Mouse (Mus musculus) midbrain, embryonic 13.5 days (tissue): ENCODE results near the gene Shisa3. TPM values are rescaled to one million over a fixed set of nuclear protein-coding genes. Genes with fewer than 3 reads are reported as not detected.

Experiments
- ATAC-seq: fragments of 200-750 bp; cut with Nextera tagmentation; 2 replicates; pipeline ENCODE4 v1.8.0; 2017; ENCODE audit warnings: mild to moderate bottlenecking, moderate TSS enrichment, moderate library complexity
- H3K27ac ChIP-seq: fragments of 300-500 bp; sonication (generic); 2 replicates; pipeline ENCODE4 v1.5.1; 2015; ENCODE audit warnings: inconsistent platforms, mild to moderate bottlenecking, moderate library complexity
- H3K27me3 ChIP-seq: fragments of 300-500 bp; sonication (generic); 2 replicates; pipeline ENCODE4 v1.6.1; 2015; ENCODE audit warnings: mild to moderate bottlenecking, inconsistent platforms
- H3K36me3 ChIP-seq: fragments of 300-500 bp; sonication (generic); 2 replicates; pipeline ENCODE4 v1.6.1; 2015; ENCODE audit warnings: mild to moderate bottlenecking, inconsistent platforms
- H3K4me1 ChIP-seq: fragments of 300-500 bp; sonication (generic); replicated peaks from 2 replicates; pipeline ENCODE4 v1.6.1; 2015; ENCODE audit warnings: inconsistent platforms
- H3K4me2 ChIP-seq: fragments of 300-500 bp; sonication (generic); replicated peaks from 2 replicates; pipeline ENCODE4 v1.6.1; 2015; ENCODE audit warnings: moderate library complexity, mild to moderate bottlenecking, inconsistent platforms
- H3K4me3 ChIP-seq: fragments of 300-500 bp; sonication (generic); replicated peaks from 2 replicates; pipeline ENCODE4 v1.5.1; 2015; ENCODE audit warnings: mild to moderate bottlenecking, inconsistent platforms
- H3K9ac ChIP-seq: fragments of 300-500 bp; sonication (generic); replicated peaks from 2 replicates; pipeline ENCODE4 v1.6.1; 2015; ENCODE audit warnings: mild to moderate bottlenecking, inconsistent platforms
- H3K9me3 ChIP-seq: fragments of 300-500 bp; sonication (generic); 2 replicates; pipeline ENCODE4 v1.6.1; 2016; ENCODE audit warnings: mild to moderate bottlenecking, inconsistent platforms
- WGBS: fragments of 180-500 bp; shearing (Covaris S2); methylation state at CpG from one replicate; pipeline ENCODE4 v1.1.7; 2015; 5-methylcytosine and 5-hydroxymethylcytosine counted together
- polyA plus RNA-seq: library from polyadenylated mRNA; unstranded; fragments of >200 nt; fragmentation: Nextera tagmentation; extraction: Ambion mirVana; gene quantifications from 2 replicates; pipeline ENCODE4 v1.2.1, GENCODE M21; 2015

Shisa3 gene
- polyA plus RNA-seq, 1 experiment from 2014 or later, result 17.2 TPM

DNA sequence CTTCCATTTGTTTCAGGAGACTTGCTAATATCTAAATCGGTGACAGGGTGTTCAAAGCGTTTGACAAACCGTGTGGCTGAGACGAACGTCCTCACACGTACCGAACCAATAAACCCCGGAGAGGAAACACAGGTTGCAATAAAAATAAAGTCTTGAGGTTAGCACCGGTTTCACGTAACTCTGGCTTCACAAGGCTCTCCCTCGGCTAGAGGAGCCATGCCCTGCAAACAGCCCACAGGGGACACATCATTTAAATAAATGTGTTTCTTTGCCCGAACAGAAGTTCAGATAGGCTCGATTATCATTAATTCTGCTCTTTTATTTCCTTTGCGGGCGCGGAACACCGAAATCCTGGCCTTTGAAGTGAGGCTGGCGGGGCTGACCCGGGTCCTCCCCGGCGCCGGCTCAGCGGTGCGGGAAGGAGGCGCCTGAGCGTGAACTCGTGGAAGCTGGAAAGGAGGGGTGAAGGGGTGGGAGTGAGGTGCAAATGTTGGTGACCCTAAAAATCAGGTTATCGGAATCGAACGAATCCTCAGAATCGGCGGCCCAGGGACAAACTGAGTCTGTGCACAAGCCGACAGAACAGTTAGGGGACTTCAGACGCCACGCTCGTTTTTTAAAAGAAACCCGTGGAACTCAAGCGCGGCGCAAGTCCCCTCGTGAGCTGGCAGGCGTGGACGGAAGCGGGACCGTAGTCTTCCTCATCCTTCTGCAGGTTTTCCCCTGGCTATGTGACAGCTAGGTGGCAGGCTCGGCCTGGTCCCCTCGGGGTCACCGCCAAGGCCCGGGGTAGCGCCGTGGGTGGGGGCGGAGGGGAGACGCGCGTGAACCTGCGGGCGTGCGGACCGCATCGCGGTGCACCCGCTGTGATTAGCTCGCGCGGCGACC lies 522 bp upstream of the Shisa3 start:
- under 1% methylated on average over 66 of the region's 66 CpGs for WGBS
- peaks cover 22% of the 10 kb centered on the region for H3K4me1 ChIP-seq
- peaks cover 91% of the 10 kb centered on the region for H3K27me3 ChIP-seq
- no peaks in the 10 kb centered on the region for H3K9me3 ChIP-seq
- no peaks in the 10 kb centered on the region for H3K36me3 ChIP-seq
- no peak overlapping the region for H3K27ac ChIP-seq
- peak overlapping the region; percentile 53 for H3K4me3 ChIP-seq
- H3K4me2 ChIP-seq, result peak overlapping the region; percentile 72
- peak; percentile 35; the same call in 1 of the 2 replicates for ATAC-seq
- peak overlapping the region; percentile 67 for H3K9ac ChIP-seq

DNA sequence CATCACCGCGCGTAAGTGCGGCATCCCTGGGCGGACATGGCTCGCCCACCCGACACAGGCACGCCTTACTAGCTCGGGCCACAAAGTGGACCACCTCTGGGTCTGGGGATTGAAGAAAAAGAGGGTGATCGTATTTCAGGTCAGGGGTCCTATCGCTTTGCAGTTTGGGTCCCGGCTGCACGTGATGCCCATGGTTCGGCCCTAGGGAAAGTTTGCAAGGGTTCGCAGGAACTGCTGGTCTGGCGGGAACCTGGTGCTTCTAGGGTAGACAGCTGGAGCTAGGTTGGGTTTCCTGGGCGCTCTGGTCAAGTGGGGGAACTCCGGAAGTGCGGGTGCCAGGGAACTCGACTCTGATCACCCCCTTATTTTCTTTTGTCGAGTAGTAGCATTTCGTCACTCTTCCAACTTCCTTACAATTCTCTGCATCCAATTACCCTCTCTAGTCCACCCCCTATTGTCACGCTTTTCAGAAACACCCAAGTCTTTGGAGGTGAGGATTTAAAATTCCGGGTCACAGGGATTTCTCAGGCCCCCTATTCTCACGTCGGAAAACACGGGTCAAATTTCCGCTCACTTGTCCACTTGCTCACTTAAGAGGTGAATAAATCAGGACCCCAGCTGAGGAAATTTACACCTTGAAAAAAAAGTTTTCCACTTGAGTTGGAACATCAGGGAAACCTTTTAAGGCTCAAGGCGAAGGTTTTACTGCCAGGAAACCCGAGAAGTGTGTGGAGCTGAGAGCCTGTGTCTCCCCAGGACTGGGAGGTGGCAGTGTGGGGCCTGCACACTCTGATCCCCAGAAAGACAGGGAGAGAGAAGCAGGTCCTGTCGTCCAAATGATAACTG lies 1.2 kb downstream of the Shisa3 start:
- H3K27me3 ChIP-seq, result peaks cover 91% of the 10 kb centered on the region
- peaks cover 22% of the 10 kb centered on the region for H3K4me1 ChIP-seq
- peak overlapping the region; percentile 53 for H3K4me3 ChIP-seq
- WGBS, result 2% methylated on average over 31 of the region's 31 CpGs
- H3K27ac ChIP-seq, result no peak overlapping the region
- peak overlapping the region; percentile 72 for H3K4me2 ChIP-seq
- H3K9ac ChIP-seq, result peak overlapping the region; percentile 67
- ATAC-seq, result no peak
- H3K9me3 ChIP-seq, result no peaks in the 10 kb centered on the region
- H3K36me3 ChIP-seq, result no peaks in the 10 kb centered on the region

GRCm38 (mm10) chr5:67609520-67609837 lies 1.8 kb downstream of the Shisa3 start:
- peak overlapping the region; percentile 53; the same call in 1 of the 2 replicates for H3K4me3 ChIP-seq
- 0 out of 2 replicates have a peak overlapping the region, but pooled peaks have one; percentile 10 for H3K9ac ChIP-seq
- peak overlapping the region; percentile 72; the same call in 1 of the 2 replicates for H3K4me2 ChIP-seq
- ATAC-seq, result no peak
- 18% methylated on average over 2 of the region's 2 CpGs for WGBS
- H3K27me3 ChIP-seq, result peaks cover 91% of the 10 kb centered on the region
- peaks cover 22% of the 10 kb centered on the region for H3K4me1 ChIP-seq
- H3K36me3 ChIP-seq, result no peaks in the 10 kb centered on the region
- no peaks in the 10 kb centered on the region for H3K9me3 ChIP-seq
- no peak overlapping the region for H3K27ac ChIP-seq

DNA sequence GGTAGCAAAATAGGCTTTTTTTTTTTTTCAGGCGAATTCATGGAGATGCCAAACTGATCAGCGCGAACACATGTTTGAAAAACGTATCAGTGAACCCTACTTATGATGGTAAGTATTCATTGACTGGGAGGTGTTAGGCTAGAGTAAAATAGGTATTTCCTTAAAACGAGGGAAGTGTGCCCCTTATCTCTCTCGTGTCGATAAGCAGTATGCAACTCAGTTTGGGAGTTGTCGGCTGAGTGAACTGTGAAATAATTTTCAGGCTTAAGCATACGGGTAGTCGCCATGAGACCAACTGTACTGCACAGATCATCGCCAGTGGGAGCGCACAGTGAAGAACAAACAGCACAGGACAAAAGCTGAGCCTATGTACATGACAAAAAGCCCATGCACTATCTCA lies 13.5 kb downstream of the Shisa3 start:
- Histone ChIP-seq H3K36me3 (peaks cover 25% of the 10 kb centered on the region), H3K4me2 (no peak overlapping the region), H3K9ac (no peak overlapping the region), H3K4me3 (no peak overlapping the region), H3K4me1 (no peaks in the 10 kb centered on the region; the same call in 1 of the 2 replicates), H3K27ac (no peak overlapping the region), H3K9me3 (no peaks in the 10 kb centered on the region), H3K27me3 (peaks cover 74% of the 10 kb centered on the region)
- no peak for ATAC-seq
- 74% methylated on average over 12 of the region's 12 CpGs for WGBS

DNA sequence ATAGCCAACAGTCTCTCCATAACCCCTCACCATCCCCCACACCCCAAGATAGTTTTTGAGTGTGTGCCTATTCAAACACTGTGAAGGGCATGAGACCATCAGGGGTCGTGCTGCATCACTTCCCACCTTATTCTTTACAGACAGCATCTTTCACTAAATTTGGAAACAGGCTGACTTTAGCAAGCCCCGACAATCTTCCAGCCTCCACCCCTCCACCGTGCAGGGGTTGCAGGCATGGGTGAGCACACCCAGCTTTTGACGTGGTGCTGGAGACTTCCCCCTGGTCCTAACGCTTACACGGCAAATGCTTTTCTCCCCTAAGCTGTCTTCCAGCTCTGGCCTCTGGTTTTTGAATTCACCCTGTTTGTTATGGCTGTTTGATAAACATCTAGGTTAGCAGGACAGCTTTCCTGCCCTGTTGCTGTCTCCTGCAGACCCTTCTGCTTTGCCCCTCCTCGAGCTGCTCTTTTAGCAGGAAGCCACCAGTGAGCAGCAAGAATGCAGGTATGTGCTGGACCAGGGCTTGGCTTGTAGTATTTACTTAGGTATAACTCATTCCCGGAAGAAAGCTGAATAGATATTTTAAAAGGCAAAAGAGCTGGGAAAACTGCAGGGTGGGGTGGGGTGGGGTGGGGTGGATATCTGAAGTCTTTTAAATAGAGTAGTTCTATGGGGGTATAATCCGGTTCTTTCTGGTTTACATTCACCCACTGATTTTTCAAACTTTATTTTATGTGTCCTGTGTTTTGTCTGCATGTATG lies 20.7 kb downstream of the Shisa3 start:
- Histone ChIP-seq H3K9ac (no peak overlapping the region), H3K36me3 (peaks cover 13% of the 10 kb centered on the region; the same call in 1 of the 2 replicates), H3K9me3 (no peaks in the 10 kb centered on the region), H3K27me3 (peaks cover 76% of the 10 kb centered on the region), H3K4me2 (no peak overlapping the region), H3K27ac (no peak overlapping the region), H3K4me1 (peaks cover 8% of the 10 kb centered on the region), H3K4me3 (no peak overlapping the region)
- WGBS, result 72% methylated on average over 9 of the region's 9 CpGs
- ATAC-seq, result no peak

GRCm38 (mm10) chr5:67629440-67629839 lies 21.8 kb downstream of the Shisa3 start:
- H3K4me3 ChIP-seq, result no peak overlapping the region
- 73% methylated on average over 7 of the region's 7 CpGs for WGBS
- no peak overlapping the region for H3K9ac ChIP-seq
- H3K4me2 ChIP-seq, result no peak overlapping the region
- peaks cover 13% of the 10 kb centered on the region; the same call in 1 of the 2 replicates for H3K36me3 ChIP-seq
- peaks cover 73% of the 10 kb centered on the region for H3K27me3 ChIP-seq
- no peak overlapping the region for H3K27ac ChIP-seq
- peaks cover 18% of the 10 kb centered on the region for H3K4me1 ChIP-seq
- ATAC-seq, result no peak
- H3K9me3 ChIP-seq, result no peaks in the 10 kb centered on the region

DNA sequence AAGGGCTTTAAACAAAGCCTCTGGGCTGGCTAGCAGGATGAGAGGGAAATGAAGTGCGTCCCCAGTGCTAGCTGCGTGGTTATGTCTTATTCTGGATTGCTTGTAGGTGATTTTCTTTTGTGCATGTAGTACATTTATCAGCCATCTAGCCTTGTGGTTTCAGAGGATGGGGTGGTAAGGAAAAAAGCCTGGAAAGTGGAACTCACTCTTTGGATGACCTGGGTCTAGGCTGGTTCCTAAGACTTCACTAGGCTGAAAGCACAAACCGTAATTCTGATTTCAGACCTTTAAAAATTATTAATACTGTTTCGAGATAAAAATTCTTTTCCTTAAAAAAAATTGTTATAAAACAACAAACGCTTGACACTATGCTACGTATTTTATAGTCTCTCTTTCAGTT lies 22.2 kb downstream of the Shisa3 start:
- H3K4me3 ChIP-seq, result no peak overlapping the region
- H3K27me3 ChIP-seq, result peaks cover 73% of the 10 kb centered on the region
- no peak overlapping the region for H3K27ac ChIP-seq
- H3K36me3 ChIP-seq, result peaks cover 13% of the 10 kb centered on the region; the same call in 1 of the 2 replicates
- WGBS, result 88% methylated on average over 6 of the region's 6 CpGs
- no peak overlapping the region for H3K9ac ChIP-seq
- no peaks in the 10 kb centered on the region for H3K9me3 ChIP-seq
- H3K4me2 ChIP-seq, result no peak overlapping the region
- no peak for ATAC-seq
- peaks cover 22% of the 10 kb centered on the region for H3K4me1 ChIP-seq

GRCm38 (mm10) chr5:67631261-67631660 lies 23.6 kb downstream of the Shisa3 start:
- Histone ChIP-seq H3K4me1 (peaks cover 22% of the 10 kb centered on the region), H3K4me3 (no peak overlapping the region), H3K36me3 (peaks cover 13% of the 10 kb centered on the region; the same call in 1 of the 2 replicates), H3K9me3 (no peaks in the 10 kb centered on the region), H3K9ac (no peak overlapping the region), H3K4me2 (no peak overlapping the region), H3K27ac (no peak overlapping the region), H3K27me3 (peaks cover 68% of the 10 kb centered on the region)
- ATAC-seq, result no peak
- WGBS, result 92% methylated on average over 12 of the region's 12 CpGs

DNA sequence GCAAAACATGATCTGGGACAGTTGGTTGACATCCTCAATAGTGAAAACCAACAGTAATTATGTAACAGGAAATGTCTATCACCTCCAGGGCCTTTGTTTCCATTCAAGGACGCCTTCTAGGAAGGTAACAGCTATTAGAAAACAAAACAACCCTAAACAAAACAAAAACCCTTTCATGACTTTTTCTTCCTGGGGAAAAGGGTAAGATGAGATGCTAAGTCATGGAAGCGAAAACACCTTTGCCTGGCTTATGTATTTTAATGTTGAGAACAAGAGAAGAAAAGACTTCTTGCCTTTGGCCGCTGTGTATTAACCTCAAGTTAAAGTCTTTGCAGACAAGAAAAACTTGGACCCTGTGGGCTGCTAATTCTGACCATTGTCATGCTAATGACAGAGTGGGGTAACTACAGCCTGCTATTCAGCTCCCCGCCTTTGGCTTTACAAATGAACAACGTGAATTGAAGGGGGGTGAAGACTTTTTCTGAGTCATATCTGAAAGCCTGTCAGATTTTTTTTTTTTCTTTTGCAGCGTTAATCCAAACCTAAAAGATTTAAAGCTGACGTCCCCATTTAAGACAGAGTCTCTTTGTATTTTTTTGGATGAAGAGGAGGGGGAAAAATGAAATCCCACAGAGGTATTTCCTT lies 25.6 kb downstream of the Shisa3 start:
- ATAC-seq, result peak; percentile 63
- H3K27ac ChIP-seq, result peak overlapping the region; percentile 45; the same call in 1 of the 2 replicates
- peaks cover 18% of the 10 kb centered on the region for H3K36me3 ChIP-seq
- no peak overlapping the region for H3K9ac ChIP-seq
- H3K4me3 ChIP-seq, result no peak overlapping the region
- H3K4me2 ChIP-seq, result peak overlapping the region; percentile 30; the same call in 1 of the 2 replicates
- peaks cover 69% of the 10 kb centered on the region for H3K27me3 ChIP-seq
- H3K4me1 ChIP-seq, result peaks cover 22% of the 10 kb centered on the region
- no peaks in the 10 kb centered on the region for H3K9me3 ChIP-seq
- WGBS, result 3% methylated on average over 7 of the region's 7 CpGs

GRCm38 (mm10) chr5:67633831-67634268 lies 26.2 kb downstream of the Shisa3 start:
- Histone ChIP-seq H3K4me2 (peak overlapping the region; percentile 30), H3K27me3 (peaks cover 69% of the 10 kb centered on the region), H3K36me3 (peaks cover 17% of the 10 kb centered on the region; the same call in 1 of the 2 replicates), H3K27ac (peak overlapping the region; percentile 45), H3K4me1 (peaks cover 22% of the 10 kb centered on the region), H3K4me3 (no peak overlapping the region), H3K9ac (no peak overlapping the region), H3K9me3 (no peaks in the 10 kb centered on the region)
- peak; percentile 81 for ATAC-seq
- WGBS, result 4% methylated on average over 10 of the region's 10 CpGs

DNA sequence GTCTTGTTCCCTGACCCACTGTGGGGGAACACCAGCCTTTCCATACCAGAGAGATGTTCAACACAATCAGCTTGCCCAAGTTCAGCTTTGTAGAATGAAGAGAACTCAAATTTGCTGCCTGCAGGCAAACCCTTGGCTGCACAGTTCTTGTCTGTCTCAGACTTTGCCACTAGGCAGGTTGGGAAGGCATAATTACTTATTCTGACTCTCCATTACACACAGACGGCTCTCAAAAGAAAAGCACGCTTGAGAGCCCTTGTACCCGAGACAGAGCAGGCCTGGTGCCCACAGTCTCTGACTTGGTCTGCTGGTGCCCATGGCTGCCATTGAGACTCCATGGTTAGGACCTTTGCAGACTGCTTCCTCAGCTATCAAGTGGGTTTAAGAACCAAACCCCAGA lies 26.7 kb downstream of the Shisa3 start:
- no peaks in the 10 kb centered on the region for H3K9me3 ChIP-seq
- H3K9ac ChIP-seq, result no peak overlapping the region
- H3K36me3 ChIP-seq, result peaks cover 18% of the 10 kb centered on the region
- H3K27ac ChIP-seq, result peak overlapping the region; percentile 45
- H3K4me1 ChIP-seq, result peaks cover 22% of the 10 kb centered on the region
- H3K4me3 ChIP-seq, result no peak overlapping the region
- peak; percentile 44 for ATAC-seq
- peaks cover 69% of the 10 kb centered on the region for H3K27me3 ChIP-seq
- H3K4me2 ChIP-seq, result peak overlapping the region; percentile 30; the same call in 1 of the 2 replicates
- WGBS, result 5% methylated on average over 3 of the region's 3 CpGs
